Mouse (Mus musculus) kidney, postnatal 0 days (tissue): ENCODE results near the gene Lhx2. TPM values are rescaled to one million over a fixed set of nuclear protein-coding genes. Genes with fewer than 3 reads are reported as not detected.

ENCODE experiments used
- ATAC-seq: fragments of 200-750 bp; cut with Nextera tagmentation; replicated peaks from 2 replicates; pipeline ENCODE4 v1.8.0; 2017; ENCODE audit warnings: low read depth, moderate number of reproducible peaks, moderate TSS enrichment, moderate library complexity; ENCODE audit not compliant: low FRiP score
- DNase-seq: peaks from one replicate; pipeline ENCODE4 v3.0.0-alpha.2; 2016; ENCODE audit warnings: low spot score
- H3K27ac ChIP-seq: fragments of 300-500 bp; sonication (generic); 2 replicates; pipeline ENCODE4 v1.5.1; 2014; ENCODE audit warnings: mild to moderate bottlenecking
- H3K27me3 ChIP-seq: fragments of 300-500 bp; sonication (generic); 2 replicates; pipeline ENCODE4 v1.6.1; 2014; ENCODE audit warnings: low read length, mixed read lengths; ENCODE audit not compliant: insufficient read depth
- H3K36me3 ChIP-seq: fragments of 300-500 bp; sonication (generic); 2 replicates; pipeline ENCODE4 v1.6.1; 2014; ENCODE audit warnings: low read length, mixed read lengths; ENCODE audit not compliant: insufficient read depth
- H3K4me1 ChIP-seq: fragments of 300-500 bp; sonication (generic); replicated peaks from 2 replicates; pipeline ENCODE4 v1.6.1; 2014; ENCODE audit warnings: antibody characterized with exemption, low read length, mixed read lengths; ENCODE audit not compliant: insufficient read depth
- H3K4me2 ChIP-seq: fragments of 300-500 bp; sonication (generic); 2 replicates; pipeline ENCODE4 v1.6.1; 2014; ENCODE audit warnings: mild to moderate bottlenecking, low read length, moderate library complexity, mixed read lengths
- H3K4me3 ChIP-seq: fragments of 300-500 bp; sonication (generic); replicated peaks from 2 replicates; pipeline ENCODE4 v1.5.1; 2014; ENCODE audit warnings: low read depth, low read length
- H3K9ac ChIP-seq: fragments of 300-500 bp; sonication (generic); 2 replicates; pipeline ENCODE4 v1.6.1; 2014; ENCODE audit warnings: low read depth, low read length
- H3K9me3 ChIP-seq: fragments of 300-500 bp; sonication (generic); replicated peaks from 2 replicates; pipeline ENCODE4 v1.6.1; 2016; ENCODE audit warnings: low read length, inconsistent platforms, mixed read lengths
- CTCF ChIP-seq: IDR thresholded peaks from 2 replicates; pipeline ENCODE4 v1.5.1; 2016; ENCODE audit warnings: antibody characterized with exemption, low read depth, mild to moderate bottlenecking, moderate library complexity
- WGBS: fragments of 180-500 bp; shearing (Covaris S2); extraction: QIAGEN DNeasy Blood & Tissue Kit; methylation state at CpG from one replicate; pipeline ENCODE4 v1.1.7; 2014; 5-methylcytosine and 5-hydroxymethylcytosine counted together
- polyA plus RNA-seq: library from polyadenylated mRNA; unstranded; fragments of >200 nt; fragmentation: Nextera tagmentation; extraction: Ambion mirVana; gene quantifications from 2 replicates; pipeline ENCODE4 v1.2.1, GENCODE M21; 2015

Gene Lhx2
- polyA plus RNA-seq, 1 experiment from 2014 or later, result 0.07 TPM

- no peak overlapping the region for H3K4me3 ChIP-seq
- 4% methylated on average over 12 of the region's 12 CpGs for WGBS
Measured at GRCm38 (mm10) chr2:38349447-38350350, 10.6 kb downstream of the Lhx2 start.

GRCm38 (mm10) chr2:38350386-38350785, 11.3 kb downstream of the Lhx2 start:
- no peak overlapping the region for H3K27ac ChIP-seq
- 2% methylated on average over 13 of the region's 13 CpGs for WGBS
- DNase-seq (no peak), ATAC-seq (no peak)
- TF ChIP-seq CTCF, result no peak
- peak overlapping the region; percentile 35 for H3K4me3 ChIP-seq
- H3K36me3 ChIP-seq, result no peaks in the 10 kb centered on the region
- H3K9ac ChIP-seq, result no peak overlapping the region
- H3K9me3 ChIP-seq, result no peaks in the 10 kb centered on the region
- H3K27me3 ChIP-seq, result peaks cover 100% of the 10 kb centered on the region
- peak overlapping the region; percentile 59 for H3K4me2 ChIP-seq
- peaks cover 22% of the 10 kb centered on the region for H3K4me1 ChIP-seq

More at GRCm38 (mm10) chr2:38349447-38350350, 10.6 kb downstream of the Lhx2 start:
- no peaks in the 10 kb centered on the region for H3K36me3 ChIP-seq
- TF ChIP-seq CTCF, result no peak
- peaks cover 100% of the 10 kb centered on the region for H3K27me3 ChIP-seq
- 0 out of 2 replicates have a peak overlapping the region, but pooled peaks have one; percentile 59 for H3K4me2 ChIP-seq
- DNase-seq (no peak), ATAC-seq (no peak)
- H3K4me1 ChIP-seq, result peaks cover 22% of the 10 kb centered on the region
- H3K9ac ChIP-seq, result no peak overlapping the region
- no peaks in the 10 kb centered on the region for H3K9me3 ChIP-seq
- no peak overlapping the region for H3K27ac ChIP-seq

DNA sequence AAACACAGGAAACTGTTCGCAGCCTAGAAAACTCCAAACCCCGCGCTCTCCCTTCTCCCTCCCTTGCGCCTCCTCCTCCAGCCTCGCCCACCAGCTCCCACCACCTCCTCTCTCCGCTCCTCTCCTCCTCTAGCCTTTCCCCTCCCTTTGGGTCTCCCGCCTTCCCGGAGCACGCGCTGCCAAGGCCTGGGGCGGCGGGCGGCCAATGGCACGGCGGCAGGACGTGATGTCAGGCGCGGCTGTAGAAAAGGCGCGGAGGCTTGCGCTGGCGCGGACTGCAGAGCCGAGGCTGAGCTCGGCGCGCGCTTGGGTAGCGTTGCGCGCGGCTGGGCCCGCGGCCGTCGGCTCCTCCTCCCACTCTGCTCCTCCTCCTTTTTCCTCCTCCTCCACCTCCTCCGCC, 11.7 kb downstream of the Lhx2 start:
- H3K36me3 ChIP-seq, result no peaks in the 10 kb centered on the region
- peak overlapping the region; percentile 35 for H3K4me3 ChIP-seq
- no peak for TF ChIP-seq CTCF
- H3K27me3 ChIP-seq, result peaks cover 96% of the 10 kb centered on the region
- H3K9me3 ChIP-seq, result no peaks in the 10 kb centered on the region
- H3K27ac ChIP-seq, result no peak overlapping the region
- H3K4me2 ChIP-seq, result peak overlapping the region; percentile 59
- no peak overlapping the region for H3K9ac ChIP-seq
- ATAC-seq, result peak; percentile 71
- under 1% methylated on average over 36 of the region's 37 CpGs for WGBS
- H3K4me1 ChIP-seq, result peaks cover 22% of the 10 kb centered on the region
- DNase-seq, result peak; percentile 81

GRCm38 (mm10) chr2:38351641-38352320, 12.7 kb downstream of the Lhx2 start:
- no peaks in the 10 kb centered on the region for H3K9me3 ChIP-seq
- DNase-seq, result no peak
- under 1% methylated on average over 50 of the region's 57 CpGs for WGBS
- H3K36me3 ChIP-seq, result no peaks in the 10 kb centered on the region
- no peak for TF ChIP-seq CTCF
- H3K27ac ChIP-seq, result no peak overlapping the region
- no peak overlapping the region for H3K9ac ChIP-seq
- peak overlapping the region; percentile 59 for H3K4me2 ChIP-seq
- H3K27me3 ChIP-seq, result peaks cover 93% of the 10 kb centered on the region
- H3K4me1 ChIP-seq, result peaks cover 24% of the 10 kb centered on the region
- no peak for ATAC-seq
- peak overlapping the region; percentile 35 for H3K4me3 ChIP-seq

DNA sequence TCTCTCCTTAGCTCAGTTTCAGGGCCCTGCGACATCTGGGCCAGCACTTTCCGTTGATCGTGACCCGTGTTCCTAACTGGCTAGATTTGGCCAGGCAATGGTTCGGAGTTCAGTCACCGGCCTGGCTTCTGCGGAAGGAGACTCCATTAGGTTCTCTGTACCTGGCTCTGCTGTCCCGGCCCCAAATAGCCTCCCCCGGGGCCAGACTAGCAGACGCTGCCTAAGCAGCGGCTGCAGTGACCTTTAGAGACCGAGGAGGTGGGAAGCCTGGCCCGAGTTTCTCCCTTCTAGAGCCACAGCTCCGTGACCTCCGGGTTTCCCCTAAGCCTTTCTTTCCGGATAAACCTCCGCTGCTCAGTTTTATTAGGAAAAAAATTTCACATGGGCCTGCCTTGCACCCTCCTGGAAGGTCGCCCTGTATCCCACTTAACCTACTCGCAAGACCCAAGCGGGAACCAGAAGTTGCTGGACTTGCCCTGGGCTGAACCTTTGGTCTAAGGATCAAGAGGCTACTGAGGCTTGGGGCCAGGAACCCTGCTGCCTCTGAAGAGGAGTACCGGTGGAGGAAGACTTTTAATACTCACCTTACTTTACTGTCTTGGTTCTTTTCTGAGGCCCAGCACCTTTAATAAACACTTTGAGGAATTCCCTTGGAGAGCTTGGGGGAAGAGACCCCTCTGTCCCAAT, 13.4 kb downstream of the Lhx2 start:
- no peak overlapping the region for H3K27ac ChIP-seq
- H3K9me3 ChIP-seq, result no peaks in the 10 kb centered on the region
- 0 out of 2 replicates have a peak overlapping the region, but pooled peaks have one; percentile 35 for H3K4me3 ChIP-seq
- H3K36me3 ChIP-seq, result no peaks in the 10 kb centered on the region
- DNase-seq (no peak), ATAC-seq (no peak)
- no peak for TF ChIP-seq CTCF
- 4% methylated on average over 21 of the region's 21 CpGs for WGBS
- peaks cover 90% of the 10 kb centered on the region for H3K27me3 ChIP-seq
- peak overlapping the region; percentile 59; the same call in 1 of the 2 replicates for H3K4me2 ChIP-seq
- H3K9ac ChIP-seq, result no peak overlapping the region
- H3K4me1 ChIP-seq, result peaks cover 28% of the 10 kb centered on the region

- H3K36me3 ChIP-seq, result no peaks in the 10 kb centered on the region
- no peak overlapping the region for H3K4me2 ChIP-seq
- no peaks in the 10 kb centered on the region for H3K9me3 ChIP-seq
- H3K4me1 ChIP-seq, result peaks cover 26% of the 10 kb centered on the region
- H3K4me3 ChIP-seq, result no peak overlapping the region
- no peak for DNase-seq
- TF ChIP-seq CTCF, result no peak
- H3K27me3 ChIP-seq, result peaks cover 90% of the 10 kb centered on the region
- H3K27ac ChIP-seq, result no peak overlapping the region
- no peak overlapping the region for H3K9ac ChIP-seq
- no peak for ATAC-seq
- 13% methylated on average over 10 of the region's 10 CpGs for WGBS
Measured at GRCm38 (mm10) chr2:38353008-38353379, 13.9 kb downstream of the Lhx2 start.
